Mouse (Mus musculus) thymus, postnatal 14 days (tissue): ENCODE data around the gene Tnks1bp1.

ENCODE experiments used
- DNase-seq: peaks from one replicate; pipeline ENCODE4 v3.0.0; 2021

Tnks1bp1 gene

DNA sequence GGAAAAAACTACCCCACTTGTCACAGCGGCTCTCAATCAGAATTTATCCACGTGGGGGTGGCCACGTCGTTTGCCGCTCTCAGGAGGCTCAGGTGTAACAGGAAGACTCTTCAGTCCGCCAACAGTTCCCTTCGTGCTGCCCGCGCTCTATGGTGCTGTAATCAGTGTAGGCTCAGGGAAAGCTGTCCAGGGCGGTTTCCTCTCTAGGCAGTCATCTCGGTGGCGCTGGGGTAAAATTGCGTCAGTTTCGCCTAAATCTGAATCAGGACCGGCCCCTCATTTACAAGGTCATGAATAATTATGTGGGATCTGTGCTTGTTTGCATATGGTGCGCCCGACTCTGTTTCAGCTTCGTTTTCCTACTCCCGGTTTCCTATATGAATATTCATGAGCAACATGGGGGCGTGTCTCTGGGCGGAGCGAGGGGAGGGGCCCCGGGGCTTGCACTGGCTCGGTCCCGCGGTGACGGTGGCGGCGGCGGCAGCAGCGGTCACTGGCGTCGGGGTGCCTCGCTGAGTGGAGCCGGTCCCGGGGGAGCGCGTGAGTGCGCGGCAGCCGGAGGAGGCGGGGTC, at the start of gene Tnks1bp1:
Gene Tnks1bp1, plus strand, starts transcription at position 427 of the 572 bp plus-strand sequence.
- DNase-seq, result peak; percentile 98

DNA sequence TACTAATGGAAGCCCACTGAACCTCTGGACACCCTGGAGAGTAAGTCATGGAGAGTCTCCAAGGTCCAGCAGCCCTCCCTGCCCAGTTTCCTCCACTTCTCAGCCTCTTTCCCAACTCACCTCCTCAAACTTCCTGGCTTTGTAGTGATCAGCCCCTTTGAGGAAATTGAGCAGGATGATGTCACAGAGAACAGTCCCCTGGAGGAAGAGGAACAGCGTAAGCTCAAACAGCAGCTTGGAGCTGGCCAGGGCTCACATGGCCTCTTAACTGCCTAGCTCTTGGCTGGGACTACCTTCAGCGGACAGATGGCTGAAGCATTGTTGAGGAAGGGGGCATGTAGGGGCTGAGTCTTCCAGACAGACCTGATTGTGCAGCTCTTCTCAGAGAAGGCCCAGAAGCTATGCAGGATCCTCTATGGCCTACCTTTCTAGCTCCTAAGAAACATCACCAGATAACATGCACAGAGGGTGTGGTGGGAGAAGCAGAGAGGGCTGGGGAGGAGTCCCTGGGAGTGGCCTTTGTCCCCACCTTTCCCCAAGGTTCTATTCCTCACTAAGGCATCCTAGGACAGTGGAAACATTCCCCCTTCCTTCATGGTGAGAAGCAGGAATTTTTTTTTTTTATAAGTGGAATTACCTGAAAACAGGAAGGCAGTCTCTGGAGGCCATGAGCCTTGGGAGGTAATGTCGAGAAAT, 48.2 kb upstream of the Tnks1bp1 start:
- DNase-seq, result no peak

DNA sequence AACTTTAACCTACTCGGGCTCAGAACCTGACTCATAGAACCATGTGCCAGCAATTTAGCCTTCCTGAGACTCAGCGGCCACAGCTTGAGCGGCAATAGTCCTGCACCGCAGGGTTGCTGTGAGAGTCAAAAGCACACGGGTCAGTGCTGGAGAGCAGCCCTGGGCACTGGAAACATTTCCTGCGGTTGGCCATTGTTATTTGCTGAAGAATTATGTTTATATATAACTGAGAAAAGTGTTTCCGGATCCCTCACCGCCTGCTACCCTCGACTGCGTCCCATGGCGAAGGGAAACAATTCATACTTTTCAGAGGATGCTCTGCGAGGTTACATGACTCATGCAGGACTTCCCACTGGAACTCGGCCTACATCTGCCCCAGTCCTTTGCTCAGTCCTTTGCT, 46.3 kb upstream of the Tnks1bp1 start:
- no peak for DNase-seq

DNA sequence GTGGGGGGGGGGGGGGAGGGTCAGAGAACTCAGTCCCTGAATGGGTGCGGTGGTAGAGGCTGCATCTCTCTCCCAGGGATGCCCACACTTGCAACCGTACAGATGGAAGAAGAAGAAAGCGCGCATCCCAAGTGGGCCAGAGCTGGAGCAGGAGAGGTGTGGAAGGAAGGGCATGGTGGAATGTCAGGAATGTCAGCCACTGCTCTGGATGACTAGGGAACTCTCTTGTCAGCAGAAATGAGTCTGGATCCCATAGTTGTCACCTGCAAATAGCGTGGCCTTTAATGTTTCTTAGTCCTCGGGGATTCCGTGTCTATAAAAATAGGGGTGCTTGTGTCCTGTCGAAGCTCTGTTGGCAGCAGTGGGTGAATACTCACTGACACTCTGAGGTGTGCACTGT, 45.2 kb upstream of the Tnks1bp1 start:
- no peak for DNase-seq

DNA sequence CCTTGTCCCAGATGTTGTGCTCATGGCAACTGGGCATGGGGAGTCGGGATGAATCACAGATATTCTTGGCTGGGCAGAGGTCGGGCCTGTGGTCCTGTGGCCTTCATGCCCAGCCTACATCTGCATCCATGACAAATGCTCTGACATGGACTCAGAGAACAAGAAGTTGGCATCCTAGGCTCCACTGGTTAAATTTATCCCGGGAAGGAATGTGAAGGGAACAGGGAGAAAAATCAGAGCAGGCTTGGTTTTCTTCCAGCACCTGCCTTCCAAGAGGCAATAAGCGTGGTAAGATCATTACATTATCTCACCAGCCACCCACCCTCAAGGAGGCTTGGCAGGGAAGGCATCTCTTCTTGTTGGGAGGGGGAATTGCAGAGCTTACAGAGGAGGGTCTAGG, 43.5 kb upstream of the Tnks1bp1 start:
- no peak for DNase-seq

DNA sequence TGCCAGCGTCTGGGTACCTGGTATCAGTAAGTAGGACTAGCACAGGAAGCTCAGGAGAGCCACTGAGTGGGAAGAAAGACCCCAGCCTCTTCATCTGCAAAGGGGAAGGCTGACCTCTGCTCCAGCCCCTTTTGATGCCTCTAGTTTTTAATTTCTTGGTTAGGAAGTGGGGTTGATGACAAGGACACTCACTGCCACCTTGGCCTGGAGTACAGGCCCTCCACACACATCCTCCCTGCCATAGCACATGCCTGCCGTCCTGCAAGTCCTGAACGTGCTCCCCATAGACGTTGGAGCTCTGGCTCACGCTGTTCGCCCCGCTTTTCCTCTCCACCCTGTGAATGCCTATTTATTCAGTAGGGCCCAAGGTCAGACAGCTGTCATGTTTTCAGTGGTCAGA, 41.2 kb upstream of the Tnks1bp1 start:
- no peak for DNase-seq

DNA sequence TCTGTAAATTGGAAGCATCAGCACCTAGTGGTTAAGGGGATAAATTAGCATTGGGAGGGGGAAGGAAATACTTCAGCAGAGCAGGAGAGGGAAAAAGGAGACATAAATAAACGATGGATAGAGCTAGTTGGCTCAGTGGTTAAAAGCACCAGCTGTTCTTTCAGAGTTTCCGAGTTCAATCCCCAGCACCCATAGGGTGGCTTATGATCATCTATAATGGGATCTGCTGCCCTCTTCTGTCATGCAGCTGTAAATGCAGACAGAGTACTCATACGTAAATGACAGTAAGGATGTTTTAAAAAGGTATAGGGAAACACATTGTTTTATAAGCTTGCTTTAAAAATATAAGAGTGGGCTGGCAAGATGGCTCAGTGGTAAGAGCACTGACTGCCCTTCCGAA, 40.1 kb upstream of the Tnks1bp1 start:
- peak; percentile 36 for DNase-seq

DNA sequence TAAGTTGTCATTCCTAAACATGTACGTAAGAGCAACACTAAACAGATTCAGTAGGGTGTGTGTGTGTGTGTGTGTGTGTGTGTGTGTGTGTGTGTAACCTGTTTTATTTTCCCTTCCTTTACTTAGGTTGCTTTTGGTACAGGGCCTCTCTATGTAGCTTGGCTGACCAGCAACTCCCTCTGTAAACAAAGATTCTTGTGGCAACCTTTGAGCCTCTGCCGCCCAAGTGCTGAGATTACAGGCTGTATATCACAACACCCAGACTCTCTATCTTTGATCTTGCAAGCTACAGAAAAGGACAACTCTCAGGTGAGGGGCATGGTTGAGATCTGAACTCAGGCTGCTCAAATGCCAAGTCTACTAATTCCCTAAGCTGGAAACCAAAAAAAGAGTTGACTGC, 38.6 kb upstream of the Tnks1bp1 start:
- DNase-seq, result no peak

DNA sequence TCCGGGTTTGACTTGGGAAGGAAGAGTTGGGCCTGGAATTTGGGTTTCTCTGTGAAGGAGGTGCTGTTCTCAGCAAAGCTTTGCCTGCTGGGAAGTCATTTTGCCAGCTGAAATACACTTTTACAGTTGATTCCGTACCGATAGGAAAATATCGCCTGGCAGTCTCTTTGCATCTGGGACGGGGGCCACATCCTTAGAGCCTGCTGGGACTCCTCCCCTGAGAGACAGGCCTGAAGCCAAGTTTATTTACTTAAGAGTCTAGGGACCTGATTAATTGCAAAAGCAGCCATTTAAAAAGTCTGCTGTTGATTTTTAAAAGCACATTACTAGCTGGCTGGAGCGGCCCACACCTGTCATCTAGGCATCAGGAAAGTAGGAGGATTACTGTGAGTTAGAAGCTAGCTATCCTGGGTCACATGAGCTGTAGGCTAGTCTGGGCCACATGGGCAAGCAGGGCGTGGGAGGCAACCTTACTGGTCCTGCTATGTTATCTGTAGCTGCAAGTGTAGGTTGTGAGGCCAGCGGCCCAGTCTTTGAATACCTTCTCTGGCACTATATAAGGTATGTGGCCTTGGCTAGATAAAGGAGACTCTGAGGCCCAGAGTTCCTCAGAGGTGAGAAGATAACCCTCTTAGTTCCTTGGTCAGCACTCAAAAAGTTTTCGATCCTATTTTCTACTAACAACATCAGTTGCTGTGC, 35.8 kb upstream of the Tnks1bp1 start:
- no peak for DNase-seq

DNA sequence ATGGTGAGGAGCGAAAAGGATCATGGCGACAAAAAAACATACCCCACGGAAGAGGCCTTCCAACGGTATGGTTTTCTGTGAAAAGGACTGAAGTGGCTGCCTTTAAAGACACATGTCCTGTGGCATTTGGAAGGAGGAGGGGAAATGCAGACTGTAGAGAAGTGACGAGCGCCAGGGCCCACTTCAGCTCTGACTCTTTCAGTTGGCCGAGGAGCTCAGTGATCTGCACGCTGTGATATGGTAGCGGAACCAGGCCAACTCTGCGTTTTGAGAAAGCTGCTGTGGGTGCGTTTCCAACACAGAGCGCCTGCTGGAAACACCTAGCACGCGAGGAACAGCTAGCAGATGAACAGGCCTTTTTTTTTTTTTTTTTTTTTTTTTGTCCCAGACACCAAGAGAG, 35.1 kb upstream of the Tnks1bp1 start:
- DNase-seq, result no peak

DNA sequence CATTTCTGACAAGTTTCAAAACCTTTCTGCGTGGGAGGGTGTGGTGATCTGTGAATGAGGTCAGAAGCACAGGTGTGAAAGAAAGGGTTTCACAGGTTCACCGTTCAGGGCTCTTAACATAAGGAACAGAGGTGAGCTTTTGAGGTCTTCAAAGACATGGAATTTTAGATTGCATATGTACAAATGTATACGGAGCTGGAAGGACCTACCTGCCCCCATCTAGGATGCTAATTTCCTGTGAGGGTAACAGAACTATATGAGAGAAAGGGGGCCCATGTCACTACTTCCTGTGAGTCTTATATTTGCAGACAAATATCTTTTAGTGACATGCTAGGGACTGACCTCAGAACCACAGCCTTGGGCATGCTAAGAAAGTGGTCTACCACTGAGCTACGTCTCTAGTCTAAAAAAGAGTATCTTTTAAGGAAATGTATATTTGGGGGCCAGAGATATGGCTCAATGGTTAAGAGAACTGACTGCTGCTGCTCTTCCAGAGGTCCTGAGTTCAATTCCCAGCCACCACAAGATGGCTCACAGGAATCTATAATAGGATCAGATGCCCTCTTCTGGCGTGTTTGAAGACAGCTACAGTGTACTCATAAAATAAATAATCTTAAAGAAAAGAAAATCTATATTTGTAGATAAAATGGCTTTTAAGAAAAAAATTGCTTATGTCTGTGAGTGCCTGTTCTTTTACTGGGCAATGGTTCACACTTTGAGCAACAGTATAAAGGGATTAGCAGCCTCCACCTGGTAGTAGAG, 33.8 kb upstream of the Tnks1bp1 start:
- no peak for DNase-seq

DNA sequence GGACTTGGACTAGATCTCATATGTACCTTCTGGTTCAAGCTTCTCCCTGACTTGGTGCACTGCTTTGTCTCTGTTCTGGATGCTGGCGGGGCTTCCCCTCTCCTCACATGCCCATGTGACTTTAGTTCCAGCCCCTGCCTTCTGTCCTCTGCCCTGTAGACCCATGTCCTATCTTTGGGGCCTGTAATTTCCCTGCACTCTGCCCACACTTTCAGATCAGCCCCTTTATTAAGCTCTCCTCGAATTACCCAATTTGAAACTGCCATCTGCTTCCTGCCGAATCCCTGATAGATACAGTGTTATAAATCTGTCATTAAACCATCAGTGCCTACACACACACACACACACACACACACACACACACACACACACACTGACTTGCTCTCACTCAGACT, 33.2 kb upstream of the Tnks1bp1 start:
- no peak for DNase-seq

DNA sequence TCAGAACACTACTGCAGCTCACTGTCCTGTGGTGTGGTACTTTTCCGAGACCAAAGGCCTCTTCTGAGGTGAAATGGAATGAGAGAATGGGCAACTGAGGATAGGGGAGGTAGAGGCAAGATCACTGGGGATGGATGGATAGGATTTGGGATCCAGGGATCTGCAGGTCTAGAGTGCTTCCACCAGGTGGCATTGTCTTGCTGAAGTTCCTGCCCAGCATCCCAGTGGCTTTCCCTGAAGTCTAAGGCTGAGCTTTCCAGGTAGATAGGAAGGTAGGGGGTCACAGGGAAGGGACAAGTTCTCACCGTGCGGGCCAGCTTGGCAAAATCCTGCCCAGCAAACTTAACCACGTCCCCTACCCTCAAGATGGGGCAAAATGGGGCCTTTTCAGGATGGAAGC, 25.8 kb upstream of the Tnks1bp1 start:
- DNase-seq, result no peak

DNA sequence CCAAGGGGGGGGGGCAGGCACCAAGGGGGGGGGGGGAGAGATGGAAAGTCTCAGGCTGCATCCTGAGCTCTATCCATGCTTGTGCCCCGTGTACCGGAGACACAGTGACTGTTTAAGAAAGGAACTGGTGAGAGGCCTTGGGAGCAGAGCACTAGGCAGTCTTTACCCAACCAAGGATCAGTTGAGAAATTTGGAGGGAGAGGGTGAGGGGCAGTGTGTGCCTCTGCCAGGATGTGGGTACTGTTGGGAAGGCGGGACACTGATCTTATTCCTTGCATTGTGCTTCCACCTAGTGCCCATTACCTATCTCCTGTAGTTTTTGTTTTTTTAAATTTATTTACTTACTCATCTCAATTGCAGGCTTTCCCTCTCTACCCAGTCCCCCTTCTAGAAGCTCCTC, 21.6 kb upstream of the Tnks1bp1 start:
- DNase-seq, result no peak

DNA sequence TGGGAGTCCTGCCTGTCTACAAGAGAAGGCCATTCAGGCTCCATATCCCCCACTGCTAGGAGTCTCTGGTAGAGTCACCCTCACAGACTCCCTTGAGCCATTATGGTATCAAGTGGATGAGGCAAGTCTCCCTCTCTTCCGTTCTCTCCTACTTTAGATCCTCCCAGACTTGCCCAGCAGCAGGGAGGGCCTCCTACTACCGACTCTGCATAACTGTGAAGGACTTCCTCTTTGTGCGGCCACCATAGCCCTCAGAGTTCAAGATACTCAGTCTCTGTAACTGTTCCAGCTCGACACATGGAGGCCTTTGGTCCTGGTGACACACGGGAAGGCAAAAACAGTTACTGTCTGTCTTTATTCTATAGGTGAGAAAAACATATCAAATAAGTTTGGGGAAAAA, 20.5 kb upstream of the Tnks1bp1 start:
- DNase-seq, result no peak

DNA sequence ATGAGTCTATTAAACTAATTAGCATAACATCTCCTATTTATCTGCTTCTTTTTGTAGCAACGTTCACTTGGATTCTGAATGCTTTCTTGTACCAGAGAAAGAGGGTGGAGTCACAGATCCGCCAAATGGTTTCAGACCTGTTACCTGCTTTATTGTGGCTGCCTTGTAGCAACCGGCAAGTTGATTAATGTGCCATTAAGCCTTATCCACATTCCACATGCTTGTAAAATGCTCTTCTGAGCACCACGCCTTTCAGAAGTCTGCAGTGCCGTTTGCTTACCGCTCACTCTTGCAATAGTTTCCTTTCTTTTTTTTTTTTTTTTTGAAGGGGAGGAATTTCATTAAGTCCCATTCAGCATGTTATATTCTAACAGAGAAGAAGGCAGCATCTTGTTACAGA, 17.9 kb upstream of the Tnks1bp1 start:
- DNase-seq, result no peak

DNA sequence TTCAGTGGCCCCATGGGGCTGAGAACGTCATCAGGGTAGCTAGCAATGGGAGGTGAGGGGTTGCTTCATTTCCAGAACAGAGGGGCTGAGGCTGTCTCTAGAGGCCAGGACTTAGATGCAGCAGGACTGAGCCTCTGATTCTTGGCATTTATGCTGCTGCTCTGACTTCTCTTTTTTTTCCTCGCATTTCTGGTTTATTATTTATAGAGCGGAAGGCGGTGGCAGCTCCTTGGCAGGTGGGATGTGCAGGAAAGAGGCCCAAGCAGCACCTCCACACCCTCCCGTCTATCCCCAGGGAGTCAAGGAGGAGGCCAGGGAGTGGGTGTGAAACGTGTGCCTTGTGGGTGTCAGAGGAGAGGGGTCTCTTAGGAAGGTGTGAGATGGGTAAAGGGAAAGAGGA, 16.8 kb upstream of the Tnks1bp1 start:
- no peak for DNase-seq

DNA sequence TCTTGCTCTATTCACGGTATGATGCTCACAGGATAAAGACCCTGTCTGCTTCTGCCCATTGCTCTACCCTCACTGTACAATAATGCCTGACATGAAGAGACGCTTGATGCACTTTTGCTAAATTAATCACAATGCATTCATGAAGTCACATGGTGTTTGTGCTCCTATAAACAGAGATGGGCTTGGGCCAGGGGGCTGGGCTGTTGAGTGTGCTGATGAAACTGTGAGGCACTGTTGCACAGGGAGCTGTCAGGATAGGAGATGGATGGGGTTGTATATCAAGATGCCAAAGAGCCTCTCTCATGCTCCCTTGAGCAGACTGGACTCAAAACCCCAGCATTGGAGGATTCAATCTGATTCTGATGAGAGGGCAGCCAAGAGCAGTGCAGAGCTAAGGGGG, 14.7 kb upstream of the Tnks1bp1 start:
- no peak for DNase-seq

DNA sequence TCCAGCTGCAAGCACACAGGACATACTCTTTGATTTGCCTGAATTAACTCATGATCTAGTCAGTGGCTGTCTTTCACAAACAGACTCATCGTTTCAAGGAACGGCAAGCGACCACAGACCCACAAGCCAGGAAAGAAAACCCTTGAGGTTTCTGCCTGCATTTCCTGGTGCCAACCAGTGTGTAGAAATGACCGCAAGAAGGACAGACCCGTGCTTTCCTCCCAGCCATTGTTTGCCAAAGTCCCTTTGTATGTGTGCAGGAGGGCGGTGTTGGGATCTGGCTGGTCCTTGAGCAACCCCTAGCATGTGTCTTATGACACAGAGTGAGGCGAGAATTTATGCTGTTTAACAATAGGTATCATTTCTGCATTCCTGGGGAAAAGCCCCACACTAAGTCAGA, 13.7 kb upstream of the Tnks1bp1 start:
- DNase-seq, result no peak

DNA sequence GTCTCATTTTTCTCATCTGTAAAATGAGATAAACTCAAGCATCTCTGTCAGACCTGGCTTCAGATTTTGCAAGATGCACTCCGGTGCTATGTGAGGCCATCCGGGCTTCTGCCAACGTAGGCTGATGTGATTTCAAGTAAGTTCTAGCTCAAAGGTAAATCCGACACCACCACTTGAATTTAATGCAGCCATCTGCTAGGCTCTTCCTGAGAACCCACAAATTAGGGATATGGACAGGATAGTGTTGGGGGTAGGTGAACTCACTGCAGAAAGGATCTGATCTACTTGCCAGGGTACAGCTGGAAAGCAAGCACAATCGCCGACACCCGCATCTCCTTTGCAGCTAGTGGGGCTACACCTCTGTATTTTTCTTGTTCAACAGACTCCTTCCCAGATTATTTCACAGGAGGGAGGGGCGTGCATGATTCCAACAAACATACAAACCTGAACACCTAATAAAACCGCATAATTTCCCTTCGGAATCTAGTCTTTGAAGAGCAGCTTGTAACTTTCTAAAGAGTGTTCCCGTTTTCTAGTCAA, 11.2 kb upstream of the Tnks1bp1 start:
- DNase-seq, result no peak

DNA sequence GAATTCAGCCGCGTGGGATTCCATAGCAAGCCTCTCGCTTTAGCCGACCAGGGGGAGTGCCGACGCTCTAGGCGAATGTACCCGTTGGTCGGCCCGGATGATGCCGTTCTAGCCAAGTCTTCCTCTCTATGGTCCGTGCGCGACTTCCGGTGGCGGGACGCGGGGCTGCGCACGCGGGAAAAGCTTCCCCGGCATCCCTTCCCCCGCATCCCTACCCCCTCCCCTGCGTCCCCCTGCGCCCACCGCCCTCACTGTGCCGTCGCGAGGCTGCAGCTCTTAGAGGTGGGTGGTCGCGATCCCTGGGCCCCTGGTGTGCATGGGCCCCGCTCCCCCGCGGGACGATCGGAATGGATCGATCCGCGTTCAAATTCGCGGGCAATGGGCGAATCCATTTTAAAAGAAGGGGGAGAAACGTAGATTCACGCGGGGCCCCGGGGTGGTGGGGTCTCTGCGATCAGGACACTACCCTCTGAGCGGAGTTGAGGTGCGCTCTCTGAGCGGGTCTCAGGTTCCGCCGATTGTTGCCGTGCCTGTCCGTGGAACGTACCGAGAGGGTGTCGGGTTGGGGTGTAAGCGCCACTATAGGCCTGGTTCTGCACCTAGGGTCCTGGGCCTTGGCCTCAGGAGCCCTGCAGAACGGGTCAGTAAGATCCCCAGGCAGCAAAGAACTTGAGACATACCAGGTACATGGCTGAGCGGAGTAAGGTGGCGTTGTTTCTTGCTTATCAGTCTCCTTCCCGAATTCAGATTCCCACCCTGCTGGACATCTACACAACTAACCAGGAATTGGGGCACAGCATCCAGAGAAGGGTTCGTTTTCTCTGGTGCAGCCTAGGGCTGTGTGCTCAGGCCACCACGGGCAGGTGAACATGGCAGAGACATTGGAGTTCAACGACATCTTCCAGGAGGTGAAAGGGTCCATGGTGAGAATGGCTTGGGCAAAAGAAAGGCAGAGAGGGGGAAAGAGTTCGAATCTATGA, 10.5 kb upstream of the Tnks1bp1 start, which contains the start of the genes Ssrp1 and P2rx3:
Gene Ssrp1, plus strand, starts transcription at position 188 of the 980 bp plus-strand sequence.
Gene P2rx3, minus strand, starts transcription at position 416 of the 980 bp plus-strand sequence.
- peak; percentile 92 for DNase-seq

DNA sequence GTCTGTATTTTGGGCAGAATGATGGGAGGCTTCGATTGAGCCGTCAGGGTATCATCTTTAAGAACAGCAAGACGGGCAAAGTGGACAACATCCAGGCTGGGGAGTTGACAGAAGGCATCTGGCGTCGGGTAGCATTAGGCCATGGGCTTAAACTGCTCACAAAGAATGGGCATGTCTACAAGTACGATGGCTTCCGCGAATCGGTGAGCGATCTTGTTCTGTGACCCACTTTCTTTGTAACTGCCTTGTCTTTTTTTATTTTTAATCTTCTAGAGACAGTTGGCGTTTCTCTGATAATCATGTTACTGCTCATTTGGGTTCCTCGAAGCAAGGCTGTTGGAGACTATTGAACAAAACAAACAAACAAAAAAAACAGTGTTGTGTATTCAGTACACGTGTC, 9.5 kb upstream of the Tnks1bp1 start:
- no peak for DNase-seq
